Mouse (Mus musculus) heart, adult 2 months (tissue): ENCODE measurements around the gene Cfap100. TPM values are rescaled to one million over a fixed set of nuclear protein-coding genes. Genes with fewer than 3 reads are reported as not detected.

ENCODE experiments used
- DNase-seq, 2 experiments: peaks; one replicate each; pipeline ENCODE4 v3.0.0; 2021
- H3K27ac ChIP-seq: fragments of 200-600 bp; 2 replicates; pipeline ENCODE4 v1.8.1; 2022
- H3K27me3 ChIP-seq: fragments of 200-500 bp; 2 replicates; pipeline ENCODE4 v1.6.1; 2012; ENCODE audit warnings: mild to moderate bottlenecking, low read length, inconsistent platforms, mixed read lengths; ENCODE audit not compliant: control insufficient read depth, insufficient read depth
- H3K36me3 ChIP-seq: fragments of 200-500 bp; 2 replicates; pipeline ENCODE4 v1.6.1; 2012; ENCODE audit warnings: low read length, inconsistent platforms; ENCODE audit not compliant: control insufficient read depth, insufficient read depth
- H3K4me1 ChIP-seq: fragments of 200-500 bp; 2 replicates; pipeline ENCODE4 v1.6.1; 2011; ENCODE audit warnings: low read length; ENCODE audit not compliant: control insufficient read depth, insufficient read depth
- H3K4me3 ChIP-seq: fragments of 200-600 bp; 2 replicates; pipeline ENCODE4 v1.8.1; 2022
- H3K79me2 ChIP-seq: fragments of 200-500 bp; replicated peaks from 2 replicates; pipeline ENCODE4 v1.6.1; 2012; ENCODE audit warnings: mild to moderate bottlenecking, inconsistent platforms, low read length, moderate library complexity, mixed read lengths; ENCODE audit not compliant: control insufficient read depth, insufficient read depth
- H3K9ac ChIP-seq: fragments of 200-500 bp; 2 replicates; pipeline ENCODE4 v1.6.1; 2012; ENCODE audit warnings: low read depth, mild to moderate bottlenecking, control low read depth, inconsistent platforms, low read length, mixed read lengths
- CTCF ChIP-seq: fragments of 200-600 bp; IDR thresholded peaks from 2 replicates; pipeline ENCODE4 v1.8.1; 2022; ENCODE audit warnings: antibody characterized with exemption, mild to moderate bottlenecking, moderate library complexity
- EP300 ChIP-seq: fragments of 200-500 bp; IDR thresholded peaks from 2 replicates; pipeline ENCODE4 v1.6.1; 2011; ENCODE audit warnings: low read depth, low read length, control low read depth; ENCODE audit not compliant: insufficient read depth
- POLR2A ChIP-seq: fragments of 200-500 bp; IDR thresholded peaks from 2 replicates; pipeline ENCODE4 v1.6.1; 2011; ENCODE audit warnings: mild to moderate bottlenecking, low read depth, low read length, control low read depth; ENCODE audit not compliant: insufficient read depth
- WGBS: fragments of 180-500 bp; shearing (Covaris S2); methylation state at CpG from one replicate; pipeline ENCODE4 v1.1.7; 2018; 5-methylcytosine and 5-hydroxymethylcytosine counted together
- intact Hi-C: fragments of 180-260 bp; cut with DNase I; formaldehyde crosslinking; loops from one replicate; pipeline ENCODE4 v1.15.1; 2025
- long read RNA-seq: library from polyadenylated mRNA; stranded (forward); transcript quantifications from one replicate; pipeline ENCODE4 v2.0.0, GENCODE M21; 2021
- polyA plus RNA-seq: library from polyadenylated mRNA; depleted of rRNA; stranded (reverse); fragments of >200 nt; gene quantifications from 2 replicates; pipeline ENCODE4 v1.2.3, GENCODE M21; 2012; rRNA removed
- total RNA-seq, 2 experiments: library from RNA; stranded (reverse); gene quantifications; 2 replicates each; pipeline ENCODE4 v1.2.3; 2021

Cfap100 gene
- total RNA-seq: under 1 TPM; 0.16 to 0.18 TPM
- 0.44 and 0.80 TPM in 2 replicates for polyA plus RNA-seq
- long read RNA-seq: 0 reads

GRCm38 (mm10) chr6:90428380-90428974, at the start of gene Cfap100:
TSS of gene Cfap100 (minus strand) at chr6:90428797.
- intact Hi-C loops: loop anchor here (10.0 kb wide), 1 partner anchor 744 kb away; no protein-coding TSS in a partner anchor
- TF ChIP-seq POLR2A (no peak), CTCF (peak; percentile 73)
- no peaks in the 10 kb centered on the region for H3K79me2 ChIP-seq
- DNase-seq: peak; percentile 75 to 81
- H3K4me3 ChIP-seq: peak within 1 kb of the TSS; percentile 57
- under 1% methylated on average over 31 of the region's 31 CpGs for WGBS
- peak within 1 kb of the TSS; percentile 36 for H3K27ac ChIP-seq
- H3K9ac ChIP-seq: peak within 1 kb of the TSS; percentile 60
- H3K36me3 ChIP-seq: no peaks in the 10 kb centered on the region
- H3K4me1 ChIP-seq: peaks cover 1% of the 10 kb centered on the region; the same call in 1 of the 2 replicates
- H3K27me3 ChIP-seq: no peaks in the 10 kb centered on the region

DNA sequence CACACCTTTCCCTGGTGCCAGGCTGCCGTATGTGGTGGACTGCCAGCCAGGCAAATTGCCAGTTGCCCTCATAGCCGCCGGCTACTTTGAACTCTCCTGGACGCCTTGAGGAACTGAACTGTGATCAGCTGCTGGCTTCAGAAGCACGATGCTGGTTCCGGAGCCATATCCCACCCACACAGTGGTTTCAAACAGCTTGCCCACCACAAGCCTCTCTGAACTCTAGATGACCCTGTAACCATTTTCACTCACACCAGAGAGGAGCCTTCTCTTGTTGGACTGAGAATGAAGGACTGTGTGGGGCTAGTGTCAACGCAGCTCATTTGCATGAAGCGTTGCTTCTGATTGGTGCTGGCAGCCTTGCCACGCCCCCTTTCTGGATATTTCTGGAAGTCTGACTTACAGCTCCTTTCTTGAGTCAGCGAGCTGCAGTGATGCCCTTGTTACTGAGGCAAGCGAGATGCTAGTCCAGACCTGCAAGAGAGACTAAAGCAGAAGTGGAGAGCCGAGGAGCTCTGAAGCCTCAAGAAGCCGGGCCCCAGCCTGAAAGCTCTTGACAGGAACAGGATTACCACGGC, 48.4 kb upstream of the Cfap100 start:
- Histone ChIP-seq H3K36me3 (no peaks in the 10 kb centered on the region; the same call in 1 of the 2 replicates), H3K4me1 (peaks cover 10% of the 10 kb centered on the region), H3K79me2 (no peaks in the 10 kb centered on the region), H3K4me3 (no peak overlapping the region), H3K27ac (no peak overlapping the region), H3K27me3 (no peaks in the 10 kb centered on the region), H3K9ac (no peak overlapping the region)
- intact Hi-C loops: no loop called here
- WGBS: 36% methylated on average over 14 of the region's 14 CpGs
- TF ChIP-seq EP300 (0 out of 2 replicates have a peak, but pooled peaks have one; percentile 5), CTCF (no peak), POLR2A (no peak)
- DNase-seq: peak in 1 of 2 experiments; percentile 53

DNA sequence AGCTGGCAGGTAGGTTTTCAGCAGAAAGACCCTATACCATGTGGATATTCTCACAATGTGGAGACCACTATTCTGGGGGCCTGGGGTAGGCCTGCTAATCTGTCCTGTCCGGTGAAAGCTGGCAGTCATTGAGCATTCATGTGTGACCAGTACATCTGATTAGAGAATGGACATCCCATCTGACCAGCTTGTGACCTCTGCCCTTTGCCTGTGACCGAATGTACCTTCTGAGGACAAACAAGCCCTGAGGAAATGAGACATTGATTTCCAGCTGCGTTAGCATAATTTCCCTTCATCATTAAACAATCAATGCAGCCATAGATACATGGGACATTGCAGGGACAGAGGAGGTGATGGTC, 47.2 kb upstream of the Cfap100 start:
- DNase-seq: no peak
- WGBS: 74% methylated on average over 3 of the region's 3 CpGs
- no peak for TF ChIP-seq CTCF
- TF ChIP-seq EP300: no peak
- no peak for TF ChIP-seq POLR2A
- H3K4me1 ChIP-seq: peaks cover 19% of the 10 kb centered on the region
- H3K27ac ChIP-seq: no peak overlapping the region
- H3K4me3 ChIP-seq: no peak overlapping the region
- H3K27me3 ChIP-seq: no peaks in the 10 kb centered on the region
- no peak overlapping the region for H3K9ac ChIP-seq
- intact Hi-C loops: no loop called here
- peaks cover 4% of the 10 kb centered on the region; the same call in 1 of the 2 replicates for H3K36me3 ChIP-seq
- no peaks in the 10 kb centered on the region for H3K79me2 ChIP-seq

DNA sequence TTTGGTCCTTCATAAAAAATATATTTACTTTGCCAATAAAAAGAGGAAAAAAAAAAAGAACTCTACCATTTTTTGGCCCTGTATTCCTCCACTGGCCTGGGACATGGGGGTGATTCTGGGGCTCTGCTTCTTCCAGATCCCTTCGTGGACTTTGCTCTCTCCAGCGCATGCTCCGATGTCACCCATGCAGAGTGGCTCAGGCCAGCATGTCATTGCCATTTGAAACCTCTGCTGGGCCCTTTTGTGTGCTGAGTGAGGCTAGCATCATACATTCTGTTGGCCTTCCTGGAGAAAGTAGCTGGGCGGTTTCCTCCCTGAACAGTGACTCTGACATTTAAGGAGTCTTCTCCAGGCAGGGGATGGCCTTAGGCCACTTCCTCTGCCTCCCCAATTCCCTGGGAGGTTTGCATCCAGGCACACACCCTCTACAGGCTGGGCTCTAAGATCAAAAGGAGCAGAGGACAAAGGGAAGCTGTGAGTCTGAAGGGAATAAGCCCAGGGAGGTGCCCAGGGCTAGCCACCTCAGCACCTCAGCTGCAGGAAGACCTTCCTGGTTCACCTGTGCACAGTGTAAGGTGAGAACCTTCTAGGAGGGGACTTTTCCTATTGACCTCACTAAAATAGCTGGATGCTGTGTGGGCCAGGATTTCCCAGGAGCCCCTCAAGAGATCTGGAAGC, 46.7 kb upstream of the Cfap100 start:
- WGBS: 78% methylated on average over 4 of the region's 4 CpGs
- Histone ChIP-seq H3K27ac (no peak overlapping the region), H3K36me3 (peaks cover 6% of the 10 kb centered on the region; the same call in 1 of the 2 replicates), H3K9ac (no peak overlapping the region), H3K4me1 (peaks cover 24% of the 10 kb centered on the region), H3K4me3 (no peak overlapping the region), H3K79me2 (no peaks in the 10 kb centered on the region), H3K27me3 (no peaks in the 10 kb centered on the region)
- intact Hi-C loops: no loop called here
- no peak for DNase-seq
- no peak for TF ChIP-seq POLR2A

GRCm38 (mm10) chr6:90474361-90474750, 45.8 kb upstream of the Cfap100 start:
- TF ChIP-seq POLR2A: no peak
- TF ChIP-seq EP300: no peak
- TF ChIP-seq CTCF: no peak
- H3K36me3 ChIP-seq: peaks cover 9% of the 10 kb centered on the region; the same call in 1 of the 2 replicates
- 79% methylated on average over 3 of the region's 3 CpGs for WGBS
- peaks cover 34% of the 10 kb centered on the region for H3K4me1 ChIP-seq
- no peaks in the 10 kb centered on the region for H3K27me3 ChIP-seq
- DNase-seq: no peak
- intact Hi-C loops: no loop called here
- H3K27ac ChIP-seq: no peak overlapping the region
- no peak overlapping the region for H3K4me3 ChIP-seq
- H3K79me2 ChIP-seq: no peaks in the 10 kb centered on the region
- H3K9ac ChIP-seq: no peak overlapping the region
